Mouse (Mus musculus) liver, embryonic 14.5 days (tissue): ENCODE measurements at regions not wholly inside any gene's neighbourhood (a gene's known extent, or its start where the extent isn't known, plus 50 kb on each side); places are given as distances from the start of the nearest gene placed in this dataset.

Experiments
- ATAC-seq: fragments of 200-750 bp; cut with Nextera tagmentation; 2 replicates; pipeline ENCODE4 v1.8.0; 2017; ENCODE audit warnings: moderate number of reproducible peaks, mild to moderate bottlenecking, moderate library complexity; ENCODE audit not compliant: insufficient read depth
- DNase-seq, 3 experiments: peaks; one replicate each; pipeline ENCODE4 v3.0.0-alpha.2; 2012 to 2013; ENCODE audit warnings: low read depth in 3 of 3, low spot score in 3 of 3
- H3K27ac ChIP-seq: fragments of 300-500 bp; sonication (generic); 2 replicates; pipeline ENCODE4 v1.5.1; 2014; ENCODE audit warnings: moderate library complexity, mild to moderate bottlenecking, control low read depth, inconsistent platforms
- H3K27me3 ChIP-seq: fragments of 300-500 bp; sonication (generic); 2 replicates; pipeline ENCODE4 v1.6.1; 2014; ENCODE audit warnings: mild to moderate bottlenecking, low read length, moderate library complexity; ENCODE audit not compliant: control insufficient read depth, insufficient read depth
- H3K36me3 ChIP-seq: fragments of 300-500 bp; sonication (generic); replicated peaks from 2 replicates; pipeline ENCODE4 v1.6.1; 2014; ENCODE audit warnings: low read depth; ENCODE audit not compliant: control insufficient read depth, insufficient read depth
- H3K4me1 ChIP-seq, 2 experiments: fragments of 200-500 bp in 1 of 2; fragments of 300-500 bp in 1 of 2; sonication (generic) in 1 of 2; replicated peaks; 2 replicates each; pipeline ENCODE4 v1.6.1; 2012 to 2014; ENCODE audit warnings: antibody characterized with exemption in 1 of 2, inconsistent platforms in 1 of 2, low read length in 1 of 2; ENCODE audit not compliant: control insufficient read depth in 2 of 2, insufficient read depth in 2 of 2
- H3K4me2 ChIP-seq: fragments of 300-500 bp; sonication (generic); 2 replicates; pipeline ENCODE4 v1.6.1; 2014; ENCODE audit warnings: low read depth, mild to moderate bottlenecking, control low read depth, moderate library complexity
- H3K4me3 ChIP-seq, 2 experiments: fragments of 200-500 bp in 1 of 2; fragments of 300-500 bp in 1 of 2; sonication (generic) in 1 of 2; 2 replicates each; pipeline ENCODE4 v1.5.1; 2012 to 2014; ENCODE audit warnings: low read depth in 2 of 2, low read length in 2 of 2, mild to moderate bottlenecking in 2 of 2, control low read depth in 1 of 2, inconsistent platforms in 1 of 2, moderate library complexity in 1 of 2; ENCODE audit not compliant: insufficient read depth in 1 of 2
- H3K9ac ChIP-seq: fragments of 300-500 bp; sonication (generic); replicated peaks from 2 replicates; pipeline ENCODE4 v1.6.1; 2014; ENCODE audit warnings: mild to moderate bottlenecking, control low read depth, moderate library complexity
- H3K9me3 ChIP-seq: fragments of 300-500 bp; sonication (generic); 2 replicates; pipeline ENCODE4 v1.6.1; 2016; ENCODE audit warnings: low read length, mixed read lengths; ENCODE audit not compliant: control insufficient read depth
- CTCF ChIP-seq: IDR thresholded peaks from 2 replicates; pipeline ENCODE4 v1.5.1; 2016; ENCODE audit warnings: antibody characterized with exemption, low read depth, control low read depth
- EP300 ChIP-seq: IDR thresholded peaks from 2 replicates; pipeline ENCODE4 v1.6.1; 2016; ENCODE audit warnings: antibody characterized with exemption, low read depth
- WGBS: fragments of 180-500 bp; shearing (Covaris S2); extraction: QIAGEN DNeasy Blood & Tissue Kit; methylation state at CpG from one replicate; pipeline ENCODE4 v1.1.7; 2014; ENCODE audit not compliant: insufficient replicate concordance; 5-methylcytosine and 5-hydroxymethylcytosine counted together

GRCm38 (mm10) chr19:26938911-26939310 lies 53.2 kb downstream of the Gm815 start:
- no peak overlapping the region for H3K4me2 ChIP-seq
- no peak for DNase-seq
- H3K4me1 ChIP-seq = no peaks in the 10 kb centered on the region
- 68% methylated on average over 8 of the region's 8 CpGs for WGBS
- H3K9me3 ChIP-seq = no peaks in the 10 kb centered on the region
- no peak overlapping the region for H3K4me3 ChIP-seq
- ATAC-seq = no peak
- H3K27ac ChIP-seq = no peak overlapping the region
- no peaks in the 10 kb centered on the region for H3K27me3 ChIP-seq
- H3K9ac ChIP-seq = no peak overlapping the region
- TF ChIP-seq CTCF = no peak
- TF ChIP-seq EP300 = no peak
- H3K36me3 ChIP-seq = no peaks in the 10 kb centered on the region

DNA sequence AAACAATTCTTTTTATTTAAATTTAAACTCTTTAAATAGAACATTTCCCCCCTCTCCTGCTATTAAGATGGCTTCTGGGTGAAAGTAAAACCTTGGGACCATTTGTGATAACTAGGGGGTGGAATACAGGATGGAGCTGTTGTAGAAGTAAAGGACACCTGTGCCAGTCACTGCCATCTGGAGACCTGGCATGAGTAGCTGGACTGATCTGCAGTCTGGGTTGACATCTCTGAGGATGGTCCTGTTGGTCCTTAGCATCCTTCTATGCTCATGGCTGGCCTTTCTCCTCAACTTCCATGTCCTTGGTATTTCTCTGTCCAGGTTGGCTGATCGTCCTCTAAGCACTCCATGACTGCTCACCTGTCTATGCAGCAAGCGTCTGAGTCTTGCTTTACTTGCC lies 58.3 kb downstream of the Gm815 start:
- Histone ChIP-seq H3K4me2 (no peak overlapping the region), H3K4me3 (no peak overlapping the region), H3K9ac (no peak overlapping the region), H3K9me3 (no peaks in the 10 kb centered on the region), H3K4me1 (no peaks in the 10 kb centered on the region), H3K27ac (no peak overlapping the region), H3K36me3 (no peaks in the 10 kb centered on the region), H3K27me3 (no peaks in the 10 kb centered on the region)
- ATAC-seq = no peak
- no peak for TF ChIP-seq CTCF
- no peak for TF ChIP-seq EP300
- DNase-seq = no peak
- 42% methylated on average over 2 of the region's 2 CpGs for WGBS

GRCm38 (mm10) chr19:26946562-26946961 lies 60.9 kb downstream of the Gm815 start:
- H3K4me1 ChIP-seq = no peaks in the 10 kb centered on the region
- ATAC-seq = no peak
- no peak overlapping the region for H3K9ac ChIP-seq
- no peak overlapping the region for H3K4me2 ChIP-seq
- DNase-seq = no peak
- H3K9me3 ChIP-seq = no peaks in the 10 kb centered on the region
- H3K27me3 ChIP-seq = no peaks in the 10 kb centered on the region
- H3K4me3 ChIP-seq = no peak overlapping the region
- H3K27ac ChIP-seq = no peak overlapping the region
- 36% methylated on average over 3 of the region's 3 CpGs for WGBS
- no peak for TF ChIP-seq EP300
- TF ChIP-seq CTCF = no peak
- no peaks in the 10 kb centered on the region for H3K36me3 ChIP-seq

GRCm38 (mm10) chr19:26948479-26948878 lies 62.8 kb downstream of the Gm815 start:
- no peaks in the 10 kb centered on the region for H3K36me3 ChIP-seq
- no peak overlapping the region for H3K27ac ChIP-seq
- H3K9ac ChIP-seq = no peak overlapping the region
- no peak overlapping the region for H3K4me2 ChIP-seq
- TF ChIP-seq EP300 (no peak), CTCF (no peak)
- ATAC-seq (no peak), DNase-seq (no peak)
- no peak overlapping the region for H3K4me3 ChIP-seq
- H3K4me1 ChIP-seq = no peaks in the 10 kb centered on the region
- no peaks in the 10 kb centered on the region for H3K9me3 ChIP-seq
- WGBS = 64% methylated on average over 2 of the region's 2 CpGs
- no peaks in the 10 kb centered on the region for H3K27me3 ChIP-seq

GRCm38 (mm10) chr19:26949153-26949552 lies 63.5 kb downstream of the Gm815 start:
- ATAC-seq (no peak), DNase-seq (no peak)
- no peak overlapping the region for H3K27ac ChIP-seq
- H3K4me3 ChIP-seq = no peak overlapping the region
- no peak overlapping the region for H3K9ac ChIP-seq
- H3K27me3 ChIP-seq = no peaks in the 10 kb centered on the region
- no peak for TF ChIP-seq EP300
- TF ChIP-seq CTCF = no peak
- no peaks in the 10 kb centered on the region for H3K36me3 ChIP-seq
- 66% methylated on average over 4 of the region's 4 CpGs for WGBS
- no peaks in the 10 kb centered on the region for H3K4me1 ChIP-seq
- no peak overlapping the region for H3K4me2 ChIP-seq
- no peaks in the 10 kb centered on the region for H3K9me3 ChIP-seq
